Mouse (Mus musculus): Measurements from ENCODE around the gene Peak1.

GRCm38 (mm10) chr9:56265022-56265360 is 152.9 kb downstream of the Peak1 start:
- TF ChIP-seq POLR2A (IDR thresholded peaks at IDR 0.05; ENCODE audit: control insufficient read depth in 1 of 2, insufficient read depth in 1 of 2, low read depth in 1 of 2, low read length in 2 of 2, poor library complexity in 1 of 2) (no peak), GATA1 (IDR thresholded peaks at IDR 0.05; ENCODE audit: low read depth, low read length) (no peak), NRF1 (IDR thresholded peaks at IDR 0.05; ENCODE audit: insufficient read depth, low read depth, low read length, poor library complexity, severe bottlenecking) (no peak), CTCF (IDR thresholded peaks at IDR 0.05 in 2 of 3, conservative IDR thresholded peaks at IDR 0.05 in 1 of 3; ENCODE audit: control insufficient read depth in 1 of 3, insufficient read depth in 1 of 3, low read depth in 2 of 3, low read length in 3 of 3, poor library complexity in 1 of 3, severe bottlenecking in 1 of 3) (no peak), POLR2AphosphoS5 (IDR thresholded peaks at IDR 0.05; ENCODE audit: borderline replicate concordance, low read depth, low read length) (no peak), EP300 (IDR thresholded peaks at IDR 0.05; ENCODE audit: low read depth in 1 of 2, low read length in 2 of 2) (no peak), SMC3 (IDR thresholded peaks at IDR 0.05; ENCODE audit: low read depth, low read length) (no peak), ETS1 (IDR thresholded peaks at IDR 0.05; ENCODE audit: low read depth, low read length) (no peak)

Measured in MEL (cell line).